Mouse (Mus musculus) heart, postnatal 0 days (tissue): ENCODE data around the gene Il17f. TPM values are rescaled to one million over a fixed set of nuclear protein-coding genes. Genes with fewer than 3 reads are reported as not detected.

Experiments used
- ATAC-seq: fragments of 200-750 bp; cut with Nextera tagmentation; 2 replicates; pipeline ENCODE4 v1.8.0; 2017; ENCODE audit warnings: low read depth, moderate number of reproducible peaks, moderate library complexity; ENCODE audit not compliant: insufficient read depth
- DNase-seq: peaks from one replicate; pipeline ENCODE4 v3.0.0-alpha.2; 2016; ENCODE audit warnings: low spot score
- H3K27ac ChIP-seq: fragments of 300-500 bp; sonication (generic); 2 replicates; pipeline ENCODE4 v1.5.1; 2014; ENCODE audit warnings: low read depth, mild to moderate bottlenecking
- H3K27me3 ChIP-seq: fragments of 300-500 bp; sonication (generic); 2 replicates; pipeline ENCODE4 v1.6.1; 2014; ENCODE audit warnings: low read length, mixed read lengths; ENCODE audit not compliant: control insufficient read depth, insufficient read depth
- H3K36me3 ChIP-seq: fragments of 300-500 bp; sonication (generic); replicated peaks from 2 replicates; pipeline ENCODE4 v1.6.1; 2014; ENCODE audit warnings: low read length, mixed read lengths; ENCODE audit not compliant: control insufficient read depth, insufficient read depth
- H3K4me1 ChIP-seq: fragments of 300-500 bp; sonication (generic); 2 replicates; pipeline ENCODE4 v1.6.1; 2014; ENCODE audit warnings: antibody characterized with exemption; ENCODE audit not compliant: control insufficient read depth, insufficient read depth
- H3K4me2 ChIP-seq: fragments of 300-500 bp; sonication (generic); 2 replicates; pipeline ENCODE4 v1.6.1; 2014; ENCODE audit warnings: low read depth, mild to moderate bottlenecking, low read length, moderate library complexity
- H3K4me3 ChIP-seq: fragments of 300-500 bp; sonication (generic); 2 replicates; pipeline ENCODE4 v1.5.1; 2014; ENCODE audit warnings: low read depth, low read length
- H3K9ac ChIP-seq: fragments of 300-500 bp; sonication (generic); replicated peaks from 2 replicates; pipeline ENCODE4 v1.6.1; 2014; ENCODE audit warnings: low read depth, low read length, mixed read lengths
- H3K9me3 ChIP-seq: fragments of 300-500 bp; sonication (generic); replicated peaks from 2 replicates; pipeline ENCODE4 v1.6.1; 2016; ENCODE audit warnings: low read length; ENCODE audit not compliant: control insufficient read depth
- CTCF ChIP-seq: IDR thresholded peaks from 2 replicates; pipeline ENCODE4 v1.5.1; 2016; ENCODE audit warnings: antibody characterized with exemption, control low read depth, low read depth
- EP300 ChIP-seq: IDR thresholded peaks from 2 replicates; pipeline ENCODE4 v1.6.1; 2016; ENCODE audit warnings: antibody characterized with exemption, low read depth
- WGBS: fragments of 180-500 bp; shearing (Covaris S2); extraction: QIAGEN DNeasy Blood & Tissue Kit; methylation state at CpG from one replicate; pipeline ENCODE4 v1.1.7; 2014; 5-methylcytosine and 5-hydroxymethylcytosine counted together
- polyA plus RNA-seq: library from polyadenylated mRNA; unstranded; fragments of >200 nt; fragmentation: Nextera tagmentation; extraction: Ambion mirVana; gene quantifications from 2 replicates; pipeline ENCODE4 v1.2.1, GENCODE M21; 2015
- total RNA-seq: library from RNA; depleted of rRNA; stranded (reverse); fragments of >200 nt; gene quantifications from 2 replicates; pipeline ENCODE4 v1.2.3, GENCODE M21; 2014; ENCODE audit warnings: low replicate concordance

Il17f gene
- total and polyA plus RNA-seq, 2 experiments from 2014 or later, result not detected

DNA sequence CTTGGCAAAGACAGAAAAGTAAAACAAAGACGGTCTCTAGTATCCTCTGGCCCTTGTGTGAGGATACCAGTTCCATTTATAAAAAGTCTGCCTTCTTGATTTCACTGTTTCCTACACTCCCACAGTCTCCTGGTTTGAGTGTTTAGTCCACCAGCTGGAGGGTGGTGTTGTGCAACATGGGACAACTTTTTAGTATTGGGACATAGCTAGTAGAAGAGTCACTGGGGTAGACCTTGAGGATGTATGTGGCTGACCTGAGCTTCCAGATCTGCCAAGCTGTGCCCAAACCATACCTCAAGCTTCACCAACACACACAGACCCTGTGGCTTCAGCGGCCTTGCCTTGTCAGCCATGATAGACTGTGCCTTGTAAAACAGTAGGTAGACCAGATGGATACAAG, 37.6 kb upstream of the Il17f start:
- no peak overlapping the region for H3K9ac ChIP-seq
- H3K9me3 ChIP-seq, result no peaks in the 10 kb centered on the region
- TF ChIP-seq CTCF, result no peak
- TF ChIP-seq EP300, result no peak
- no peak for ATAC-seq
- no peak for DNase-seq
- H3K36me3 ChIP-seq, result no peaks in the 10 kb centered on the region
- 78% methylated on average over 2 of the region's 2 CpGs for WGBS
- H3K4me1 ChIP-seq, result no peaks in the 10 kb centered on the region
- H3K4me2 ChIP-seq, result no peak overlapping the region
- no peak overlapping the region for H3K27ac ChIP-seq
- no peak overlapping the region for H3K4me3 ChIP-seq
- H3K27me3 ChIP-seq, result no peaks in the 10 kb centered on the region

DNA sequence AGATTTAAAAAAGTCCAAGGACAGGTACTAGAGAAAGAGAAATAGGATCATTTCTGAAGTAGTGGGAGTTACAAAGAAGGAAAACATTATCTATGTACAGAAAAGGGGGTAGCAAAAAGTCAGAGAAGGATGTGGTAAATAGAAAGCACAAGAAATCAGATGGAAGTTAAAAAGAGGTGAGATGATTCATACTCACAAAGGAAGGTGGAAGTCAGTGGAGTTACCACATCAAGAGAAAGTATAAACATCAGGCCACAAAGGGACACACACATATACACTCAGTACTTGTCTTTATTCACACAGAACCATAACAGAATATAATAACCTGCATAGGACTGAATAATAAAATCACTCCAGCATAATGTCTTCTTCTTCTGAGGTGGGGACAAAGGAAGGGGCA, 34.6 kb upstream of the Il17f start:
- H3K9ac ChIP-seq, result no peak overlapping the region
- no peaks in the 10 kb centered on the region for H3K36me3 ChIP-seq
- H3K4me1 ChIP-seq, result peaks cover 4% of the 10 kb centered on the region; the same call in 1 of the 2 replicates
- H3K4me2 ChIP-seq, result no peak overlapping the region
- no peaks in the 10 kb centered on the region for H3K27me3 ChIP-seq
- no peak for TF ChIP-seq EP300
- TF ChIP-seq CTCF, result no peak
- no peaks in the 10 kb centered on the region for H3K9me3 ChIP-seq
- no peak overlapping the region for H3K4me3 ChIP-seq
- DNase-seq (no peak), ATAC-seq (no peak)
- H3K27ac ChIP-seq, result no peak overlapping the region

- H3K27me3 ChIP-seq, result no peaks in the 10 kb centered on the region
- DNase-seq (no peak), ATAC-seq (no peak)
- H3K9ac ChIP-seq, result no peak overlapping the region
- 71% methylated on average over 2 of the region's 2 CpGs for WGBS
- no peaks in the 10 kb centered on the region for H3K36me3 ChIP-seq
- no peak overlapping the region for H3K4me3 ChIP-seq
- H3K27ac ChIP-seq, result no peak overlapping the region
- TF ChIP-seq CTCF (no peak), EP300 (no peak)
- H3K4me1 ChIP-seq, result peaks cover 4% of the 10 kb centered on the region; the same call in 1 of the 2 replicates
- H3K4me2 ChIP-seq, result no peak overlapping the region
- H3K9me3 ChIP-seq, result no peaks in the 10 kb centered on the region
Measured at GRCm38 (mm10) chr1:20823906-20824305, 33.5 kb upstream of the Il17f start.

DNA sequence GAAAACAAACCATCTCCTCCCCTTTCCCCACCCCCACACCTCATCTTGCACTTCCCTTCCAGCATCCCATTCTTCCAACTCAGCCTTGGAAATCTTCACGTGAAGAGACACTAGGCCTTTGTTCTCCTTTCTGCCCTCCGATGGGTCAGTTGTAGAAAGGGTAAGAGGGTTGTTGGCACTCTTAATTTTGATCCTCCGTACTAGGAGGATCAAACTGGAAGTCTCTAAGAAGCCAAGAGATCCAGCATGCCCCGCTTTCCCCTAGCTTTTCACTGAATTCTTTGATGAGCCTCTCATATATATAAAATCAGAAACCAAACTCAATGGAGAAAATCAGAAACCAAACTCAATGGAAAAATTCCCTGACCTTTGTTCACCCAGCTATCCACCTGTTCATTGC, 33.1 kb upstream of the Il17f start:
- Histone ChIP-seq H3K27ac (no peak overlapping the region), H3K9ac (no peak overlapping the region), H3K9me3 (no peaks in the 10 kb centered on the region), H3K4me2 (no peak overlapping the region), H3K27me3 (no peaks in the 10 kb centered on the region), H3K4me3 (no peak overlapping the region), H3K4me1 (peaks cover 4% of the 10 kb centered on the region; the same call in 1 of the 2 replicates), H3K36me3 (no peaks in the 10 kb centered on the region)
- TF ChIP-seq EP300 (no peak), CTCF (no peak)
- 72% methylated on average over 4 of the region's 4 CpGs for WGBS
- ATAC-seq, result no peak
- DNase-seq, result no peak

DNA sequence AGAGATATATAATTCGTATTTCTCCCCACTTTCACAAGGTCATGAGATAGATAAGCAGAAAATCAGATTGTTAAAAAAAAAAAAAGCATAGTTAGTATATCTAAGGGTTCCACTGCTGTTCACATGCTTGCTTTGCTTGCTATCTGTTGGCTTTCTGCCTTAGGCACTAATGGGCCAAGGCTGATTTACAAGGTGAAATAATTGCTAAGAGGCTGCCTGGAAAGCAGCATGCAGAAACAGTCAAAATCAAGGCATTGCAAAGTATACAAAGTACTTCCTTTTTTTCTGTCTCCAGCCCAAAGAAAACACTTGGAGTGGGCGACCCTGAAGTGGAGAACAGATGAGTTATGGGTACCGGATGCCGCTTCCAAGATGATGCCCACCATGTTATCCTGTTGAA, 30.5 kb upstream of the Il17f start:
- TF ChIP-seq CTCF (no peak), EP300 (no peak)
- Histone ChIP-seq H3K27me3 (no peaks in the 10 kb centered on the region), H3K4me3 (no peak overlapping the region), H3K4me1 (peaks cover 4% of the 10 kb centered on the region), H3K27ac (no peak overlapping the region), H3K36me3 (peaks cover 9% of the 10 kb centered on the region), H3K4me2 (no peak overlapping the region), H3K9me3 (no peaks in the 10 kb centered on the region), H3K9ac (no peak overlapping the region)
- ATAC-seq, result no peak
- 71% methylated on average over 4 of the region's 4 CpGs for whole genome bisulfite sequencing
- no peak for DNase-seq
